Mouse (Mus musculus) hindbrain, embryonic 16.5 days (tissue): Measurements from ENCODE around the gene Pex16. TPM values are rescaled to one million over a fixed set of nuclear protein-coding genes. Genes with fewer than 3 reads are reported as not detected.
A peak's percentile ranks its signal among the peaks of the same experiment; 100 is the strongest.

ENCODE experiments used
- ATAC-seq: fragments of 200-750 bp; cut with Nextera tagmentation; 2 replicates; pipeline ENCODE4 v1.8.0; 2017; ENCODE audit warnings: moderate TSS enrichment, moderate library complexity
- H3K27ac ChIP-seq: fragments of 300-500 bp; sonication (generic); 2 replicates; pipeline ENCODE4 v1.5.1; 2014; ENCODE audit warnings: low read depth, mild to moderate bottlenecking, control low read depth, low read length, moderate library complexity
- H3K27me3 ChIP-seq: fragments of 300-500 bp; sonication (generic); replicated peaks from 2 replicates; pipeline ENCODE4 v1.6.1; 2014; ENCODE audit warnings: low read length; ENCODE audit not compliant: control insufficient read depth, insufficient read depth
- H3K36me3 ChIP-seq: fragments of 300-500 bp; sonication (generic); 2 replicates; pipeline ENCODE4 v1.6.1; 2014; ENCODE audit warnings: mild to moderate bottlenecking, low read length, moderate library complexity, mixed read lengths; ENCODE audit not compliant: control insufficient read depth, insufficient read depth
- H3K4me1 ChIP-seq: fragments of 300-500 bp; sonication (generic); 2 replicates; pipeline ENCODE4 v1.6.1; 2014; ENCODE audit warnings: low read depth, low read length; ENCODE audit not compliant: control insufficient read depth, insufficient read depth
- H3K4me2 ChIP-seq: fragments of 300-500 bp; sonication (generic); 2 replicates; pipeline ENCODE4 v1.6.1; 2014; ENCODE audit warnings: mild to moderate bottlenecking, low read length, control low read depth, moderate library complexity
- H3K4me3 ChIP-seq: fragments of 300-500 bp; sonication (generic); 2 replicates; pipeline ENCODE4 v1.5.1; 2014; ENCODE audit warnings: mild to moderate bottlenecking, low read length, control low read depth, moderate library complexity
- H3K9ac ChIP-seq: fragments of 300-500 bp; sonication (generic); 2 replicates; pipeline ENCODE4 v1.6.1; 2014; ENCODE audit warnings: low read depth, mild to moderate bottlenecking, control low read depth, low read length, moderate library complexity
- H3K9me3 ChIP-seq: fragments of 300-500 bp; sonication (generic); 2 replicates; pipeline ENCODE4 v1.6.1; 2014; ENCODE audit warnings: mild to moderate bottlenecking, low read length, moderate library complexity; ENCODE audit not compliant: control insufficient read depth
- WGBS: fragments of 180-500 bp; shearing (Covaris S2); extraction: QIAGEN DNeasy Blood & Tissue Kit; methylation state at CpG from one replicate; pipeline ENCODE4 v1.1.7; 2014; 5-methylcytosine and 5-hydroxymethylcytosine counted together
- polyA plus RNA-seq: library from polyadenylated mRNA; unstranded; fragments of >200 nt; fragmentation: Nextera tagmentation; extraction: Ambion mirVana; gene quantifications from 2 replicates; pipeline ENCODE4 v1.2.1, GENCODE M21; 2015

Gene Pex16
- 43.5 and 45.6 TPM in 2 replicates for polyA plus RNA-seq

GRCm38 (mm10) chr2:92374514-92374913, at the start of gene Pex16, which contains the start of gene Large2:
Gene Pex16 (plus strand): TSS chr2:92374676.
Gene Large2 (minus strand): TSS chr2:92374869.
- WGBS: 4% methylated on average over 16 of the region's 16 CpGs
- Histone ChIP-seq H3K4me1 (peaks cover 38% of the 10 kb centered on the region), H3K4me3 (peak within 1 kb of the TSS; percentile 77), H3K27ac (peak within 1 kb of the TSS; percentile 80), H3K4me2 (peak within 1 kb of the TSS; percentile 69), H3K27me3 (peaks cover 10% of the 10 kb centered on the region), H3K9ac (peak within 1 kb of the TSS; percentile 74), H3K36me3 (peaks cover 11% of the 10 kb centered on the region), H3K9me3 (no peaks in the 10 kb centered on the region)
- peak; percentile 17; the same call in 1 of the 2 replicates for ATAC-seq

DNA sequence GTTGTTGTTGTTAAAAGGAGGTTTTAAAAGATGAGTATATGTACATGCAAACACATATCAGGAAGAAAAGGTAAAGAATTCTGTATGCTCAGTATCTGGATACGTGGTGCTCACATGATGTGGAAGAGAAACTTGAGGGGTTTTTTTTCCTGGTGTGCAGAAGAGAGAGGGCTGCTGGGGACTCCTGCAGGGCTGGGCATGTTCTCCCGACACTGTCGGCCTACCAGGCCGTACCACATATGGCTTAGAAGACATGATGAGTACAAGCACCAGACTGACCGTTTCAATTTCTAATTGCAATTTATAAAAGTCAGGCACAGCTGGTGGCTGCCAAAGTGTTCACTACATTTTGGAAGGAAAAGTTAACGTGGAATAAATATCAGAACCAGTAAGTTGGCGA, 48.8 kb upstream of the Pex16 start:
- Histone ChIP-seq H3K27me3 (no peaks in the 10 kb centered on the region), H3K4me3 (no peak overlapping the region), H3K36me3 (peaks cover 13% of the 10 kb centered on the region), H3K4me2 (no peak overlapping the region), H3K9ac (no peak overlapping the region), H3K4me1 (no peaks in the 10 kb centered on the region), H3K27ac (no peak overlapping the region), H3K9me3 (no peaks in the 10 kb centered on the region)
- WGBS: 85% methylated on average over 7 of the region's 7 CpGs
- ATAC-seq: no peak

- Histone ChIP-seq H3K36me3 (peaks cover 13% of the 10 kb centered on the region), H3K27me3 (no peaks in the 10 kb centered on the region), H3K4me2 (no peak overlapping the region), H3K9me3 (no peaks in the 10 kb centered on the region), H3K4me1 (no peaks in the 10 kb centered on the region), H3K9ac (no peak overlapping the region), H3K27ac (no peak overlapping the region), H3K4me3 (no peak overlapping the region)
- no peak for ATAC-seq
- WGBS: 77% methylated on average over 1 of the region's 1 CpGs
These were observed 48.3 kb upstream of the Pex16 start for GRCm38 (mm10) chr2:92326221-92326620.

DNA sequence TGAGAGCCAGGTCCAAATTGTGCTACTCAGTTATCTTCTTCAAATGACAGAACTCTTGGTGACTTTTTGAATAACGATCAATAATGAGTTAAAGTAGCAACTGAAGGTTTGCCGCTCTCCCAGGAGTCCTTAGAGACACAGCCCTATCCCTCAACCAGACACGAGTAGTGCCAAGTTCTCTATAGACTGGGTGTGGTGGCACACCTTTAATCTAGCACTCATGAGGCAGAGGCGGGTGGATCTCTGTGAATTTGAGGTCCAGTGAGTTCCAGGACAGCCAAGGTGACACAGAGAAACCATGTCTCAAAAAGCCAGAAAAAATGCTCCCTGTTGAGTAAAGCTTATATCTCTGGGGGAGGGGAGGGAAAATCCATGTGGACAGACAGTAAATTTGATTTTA, 46.9 kb upstream of the Pex16 start:
- H3K9me3 ChIP-seq: no peaks in the 10 kb centered on the region
- H3K27ac ChIP-seq: no peak overlapping the region
- H3K4me1 ChIP-seq: no peaks in the 10 kb centered on the region
- WGBS: 91% methylated on average over 4 of the region's 4 CpGs
- no peak overlapping the region for H3K9ac ChIP-seq
- H3K27me3 ChIP-seq: no peaks in the 10 kb centered on the region
- no peak overlapping the region for H3K4me2 ChIP-seq
- H3K4me3 ChIP-seq: no peak overlapping the region
- no peak for ATAC-seq
- peaks cover 21% of the 10 kb centered on the region for H3K36me3 ChIP-seq

GRCm38 (mm10) chr2:92328206-92328605, 46.3 kb upstream of the Pex16 start:
- Histone ChIP-seq H3K9ac (no peak overlapping the region), H3K4me2 (no peak overlapping the region), H3K9me3 (no peaks in the 10 kb centered on the region), H3K4me1 (no peaks in the 10 kb centered on the region), H3K27me3 (no peaks in the 10 kb centered on the region), H3K27ac (no peak overlapping the region), H3K4me3 (no peak overlapping the region), H3K36me3 (peaks cover 21% of the 10 kb centered on the region)
- 94% methylated on average over 8 of the region's 8 CpGs for WGBS
- no peak for ATAC-seq

DNA sequence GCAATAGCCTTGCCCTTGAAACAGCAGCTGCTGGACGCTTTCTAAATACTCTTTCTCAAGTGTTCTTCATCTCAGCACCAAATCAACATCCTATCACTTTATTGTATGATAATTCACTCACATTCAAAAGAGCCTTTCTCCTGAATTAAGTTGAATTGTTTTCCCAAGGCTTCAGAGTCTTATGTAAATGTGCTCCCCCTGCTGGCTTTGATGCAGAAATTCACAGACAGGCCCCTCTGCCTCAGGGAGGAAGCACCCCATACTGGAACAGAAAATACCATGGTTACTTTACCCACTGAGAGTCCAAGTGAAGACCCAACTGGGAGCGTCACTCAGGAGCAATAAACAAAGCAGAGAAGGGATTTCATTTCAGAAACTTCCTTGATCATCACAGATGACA, 43.6 kb upstream of the Pex16 start:
- H3K36me3 ChIP-seq: peaks cover 23% of the 10 kb centered on the region
- H3K9me3 ChIP-seq: no peaks in the 10 kb centered on the region
- no peaks in the 10 kb centered on the region for H3K4me1 ChIP-seq
- WGBS: 58% methylated on average over 2 of the region's 2 CpGs
- H3K27ac ChIP-seq: no peak overlapping the region
- no peak overlapping the region for H3K4me3 ChIP-seq
- no peak for ATAC-seq
- H3K4me2 ChIP-seq: no peak overlapping the region
- no peaks in the 10 kb centered on the region for H3K27me3 ChIP-seq
- no peak overlapping the region for H3K9ac ChIP-seq

DNA sequence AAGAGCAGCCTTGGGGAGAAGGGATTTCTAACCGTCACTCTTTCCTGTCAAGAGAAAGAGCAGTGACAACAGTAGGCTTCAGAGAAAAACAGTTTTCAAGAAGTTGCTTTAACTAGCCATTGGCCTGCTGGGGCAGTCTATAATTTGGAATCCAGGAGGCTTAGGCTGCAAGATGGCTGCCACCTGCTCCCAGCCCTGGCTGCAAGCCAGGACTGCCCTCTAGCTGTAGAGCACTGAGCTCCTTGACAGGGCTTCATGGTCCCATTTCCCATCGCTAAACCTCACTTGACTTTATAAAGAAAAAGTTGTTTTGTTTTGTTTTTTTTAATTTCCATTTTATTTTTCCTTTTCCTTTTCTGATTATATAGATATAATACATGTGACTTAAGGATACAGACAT, 43.1 kb upstream of the Pex16 start:
- no peak for ATAC-seq
- no peak overlapping the region for H3K4me2 ChIP-seq
- H3K9ac ChIP-seq: no peak overlapping the region
- no peak overlapping the region for H3K4me3 ChIP-seq
- WGBS: 70% methylated on average over 2 of the region's 2 CpGs
- H3K4me1 ChIP-seq: no peaks in the 10 kb centered on the region
- H3K27me3 ChIP-seq: no peaks in the 10 kb centered on the region
- H3K27ac ChIP-seq: no peak overlapping the region
- H3K9me3 ChIP-seq: no peaks in the 10 kb centered on the region
- peaks cover 23% of the 10 kb centered on the region for H3K36me3 ChIP-seq

GRCm38 (mm10) chr2:92331871-92332270, 42.6 kb upstream of the Pex16 start:
- no peak overlapping the region for H3K4me3 ChIP-seq
- peaks cover 21% of the 10 kb centered on the region for H3K36me3 ChIP-seq
- 88% methylated on average over 2 of the region's 2 CpGs for WGBS
- H3K27ac ChIP-seq: no peak overlapping the region
- no peak for ATAC-seq
- H3K4me1 ChIP-seq: no peaks in the 10 kb centered on the region
- no peak overlapping the region for H3K9ac ChIP-seq
- no peaks in the 10 kb centered on the region for H3K27me3 ChIP-seq
- H3K4me2 ChIP-seq: no peak overlapping the region
- no peaks in the 10 kb centered on the region for H3K9me3 ChIP-seq

- no peaks in the 10 kb centered on the region for H3K9me3 ChIP-seq
- H3K4me1 ChIP-seq: no peaks in the 10 kb centered on the region
- H3K36me3 ChIP-seq: peaks cover 9% of the 10 kb centered on the region; the same call in 1 of the 2 replicates
- H3K9ac ChIP-seq: no peak overlapping the region
- no peak overlapping the region for H3K4me2 ChIP-seq
- H3K27me3 ChIP-seq: no peaks in the 10 kb centered on the region
- H3K4me3 ChIP-seq: no peak overlapping the region
- no peak for ATAC-seq
- no peak overlapping the region for H3K27ac ChIP-seq
These were observed 32.1 kb upstream of the Pex16 start for GRCm38 (mm10) chr2:92342418-92342817.

DNA sequence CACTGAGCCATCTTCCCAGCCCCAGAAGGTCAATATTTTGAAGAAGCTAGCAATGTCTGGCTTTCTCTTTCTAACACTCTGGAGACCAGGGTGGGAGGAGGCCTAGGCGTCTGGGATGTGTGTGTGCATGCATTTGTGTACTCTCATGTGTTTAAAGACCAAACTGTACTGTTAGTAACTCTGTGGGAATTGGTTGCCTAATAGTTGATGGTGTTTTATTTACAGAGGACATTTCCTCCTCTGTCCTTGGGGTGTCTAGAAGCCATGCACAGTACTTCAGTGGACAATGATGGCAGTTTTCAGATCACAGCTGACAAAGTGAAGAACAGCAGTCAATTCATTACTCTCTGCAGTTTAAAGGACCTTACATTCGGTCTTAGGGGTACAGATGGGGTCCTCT, 27.3 kb upstream of the Pex16 start:
- no peaks in the 10 kb centered on the region for H3K27me3 ChIP-seq
- no peak overlapping the region for H3K27ac ChIP-seq
- H3K4me3 ChIP-seq: no peak overlapping the region
- H3K9ac ChIP-seq: no peak overlapping the region
- peaks cover 20% of the 10 kb centered on the region for H3K36me3 ChIP-seq
- no peak overlapping the region for H3K4me2 ChIP-seq
- H3K9me3 ChIP-seq: no peaks in the 10 kb centered on the region
- no peaks in the 10 kb centered on the region for H3K4me1 ChIP-seq
- no peak for ATAC-seq
- 93% methylated on average over 2 of the region's 2 CpGs for WGBS
